Mouse (Mus musculus) NIH3T3 (cell line): ENCODE data around the gene Pcmtd2.
"Not testable (repeated sequence)": the region's sequence is repeated elsewhere in the genome, so short reads cannot be mapped to it uniquely, and the experiment has no call there.

Experiments used
- DNase-seq: peaks from one replicate; pipeline ENCODE4 v3.0.0-alpha.2; 2012; ENCODE audit warnings: low read depth

The Pcmtd2 gene

DNA sequence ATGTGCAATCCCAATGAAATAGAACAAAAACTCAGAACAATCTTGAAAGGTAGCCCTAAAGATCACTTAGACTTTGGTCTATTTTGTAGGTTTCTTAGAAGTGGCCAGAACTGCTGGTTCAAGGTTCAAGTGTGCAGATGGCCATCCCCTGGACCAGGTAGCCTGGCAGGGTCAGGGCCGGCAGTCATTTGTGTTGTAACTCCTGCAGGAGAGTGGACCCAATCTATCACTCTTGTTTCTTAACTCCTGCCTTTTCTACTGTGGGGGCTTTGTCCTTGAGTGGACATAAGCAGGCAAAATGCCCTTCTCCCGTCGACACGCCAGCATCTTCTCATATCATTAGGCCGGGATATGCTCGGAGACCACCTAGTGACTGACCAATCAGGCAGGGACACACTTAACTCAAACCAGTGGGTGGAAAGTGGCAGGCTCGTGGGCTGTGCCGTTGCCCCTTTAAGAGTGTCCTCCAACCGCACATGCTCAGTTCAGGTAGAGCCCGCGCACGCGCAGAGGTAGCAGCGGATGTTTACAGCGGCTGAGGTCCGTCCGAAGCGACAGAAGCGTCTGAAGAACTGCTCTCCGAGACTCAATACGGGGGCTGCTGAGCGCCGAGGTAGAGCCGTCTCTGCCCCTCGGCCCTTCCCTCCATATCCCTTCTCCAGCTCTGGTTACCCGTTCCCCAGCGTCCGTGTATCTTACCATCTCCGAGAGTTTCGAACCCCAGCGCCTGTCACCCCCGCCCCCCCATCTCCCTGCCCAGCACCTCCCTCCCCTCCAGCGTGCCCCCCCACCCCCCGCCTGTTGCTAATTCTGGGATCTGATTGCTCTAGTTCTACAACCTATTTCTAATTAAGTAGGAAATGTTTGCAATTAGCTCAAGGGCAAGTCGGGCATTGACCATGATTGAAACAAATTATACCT lies at the start of gene Pcmtd2:
Gene Pcmtd2 (plus strand): TSS at position 483 of the 921 bp plus-strand sequence.
- peak; percentile 94 for DNase-seq

- DNase-seq, result no peak
Observed at GRCm38 (mm10) chr2:181789396-181789795, 48.3 kb upstream of the Pcmtd2 start.

GRCm38 (mm10) chr2:181793186-181793585 lies 44.5 kb upstream of the Pcmtd2 start:
- not testable (repeated sequence) for DNase-seq

DNA sequence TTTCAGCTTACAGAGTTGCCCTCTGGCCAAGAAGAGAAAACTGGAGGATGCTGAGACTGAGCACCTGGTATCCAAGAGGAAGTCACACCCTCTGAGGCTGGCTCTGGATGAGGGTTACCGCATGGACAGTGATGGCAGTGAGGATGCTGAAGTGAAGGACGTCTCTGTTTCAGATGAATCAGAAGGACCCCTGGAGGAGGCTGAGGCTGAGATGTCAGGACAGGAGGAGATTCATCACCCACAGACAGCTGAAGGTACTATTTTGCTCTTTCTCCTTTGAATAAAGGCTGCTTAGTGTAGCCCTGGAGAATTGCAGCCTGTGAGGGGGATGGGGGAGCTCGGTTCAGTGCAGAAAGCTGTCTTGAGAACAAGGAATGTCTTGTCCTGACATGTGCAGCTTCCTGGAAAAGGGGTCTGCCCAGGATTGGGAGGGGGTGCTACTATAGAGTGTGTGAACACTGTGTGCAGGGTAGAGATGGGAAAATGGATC lies 42.0 kb upstream of the Pcmtd2 start:
- DNase-seq, result no peak

DNA sequence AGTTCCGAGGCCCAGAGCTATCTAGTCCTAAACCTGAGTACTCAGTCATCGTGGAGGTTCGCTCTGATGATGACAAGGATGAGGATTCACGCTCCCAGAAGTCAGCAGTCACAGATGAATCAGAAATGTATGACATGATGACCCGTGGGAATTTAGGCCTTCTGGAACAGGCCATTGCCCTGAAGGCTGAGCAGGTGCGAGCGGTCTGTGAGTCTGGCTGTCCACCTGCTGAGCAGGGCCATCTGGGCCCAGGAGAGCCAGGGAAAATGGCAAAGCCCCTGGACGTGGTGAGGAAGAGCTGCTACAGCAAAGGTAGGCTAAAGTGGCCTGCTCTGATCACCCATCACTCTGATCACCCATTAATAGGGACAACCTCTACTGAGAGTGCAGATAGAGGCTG lies 40.0 kb upstream of the Pcmtd2 start:
- no peak for DNase-seq

DNA sequence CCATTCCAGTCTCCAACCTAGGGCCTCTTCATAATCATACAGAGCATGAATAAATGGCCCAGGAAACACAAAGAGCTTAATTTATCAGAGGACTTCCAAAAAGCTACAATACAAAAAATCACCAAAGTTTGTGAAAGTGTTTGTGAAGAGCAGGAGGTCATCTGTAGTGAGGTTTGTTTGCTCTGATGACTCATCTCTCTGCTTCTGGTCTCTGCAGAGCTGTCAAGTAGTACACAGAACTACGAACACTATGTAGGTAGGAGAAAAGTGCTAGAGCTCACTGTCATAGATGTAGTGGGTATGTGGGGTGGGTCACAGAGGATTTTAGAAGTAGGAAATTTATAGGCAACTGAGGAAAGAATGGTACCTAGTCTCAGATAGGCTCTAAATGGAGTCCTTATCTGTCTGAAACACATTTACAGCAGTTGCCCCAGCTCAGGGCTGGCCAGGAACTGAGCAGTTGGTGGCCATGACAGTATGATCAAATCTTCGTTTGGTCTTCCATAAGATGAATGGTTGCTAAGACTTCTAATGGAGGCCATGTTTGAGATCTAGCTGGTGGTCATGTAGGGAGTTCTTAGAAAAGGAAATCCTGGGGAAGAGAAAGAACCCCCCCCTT lies 8.5 kb upstream of the Pcmtd2 start:
- DNase-seq, result no peak

GRCm38 (mm10) chr2:181832745-181833144 lies 4.9 kb upstream of the Pcmtd2 start:
- peak; percentile 55 for DNase-seq

- peak; percentile 28 for DNase-seq
Observed at GRCm38 (mm10) chr2:181838293-181838680, 633 bp downstream of the Pcmtd2 start.

DNA sequence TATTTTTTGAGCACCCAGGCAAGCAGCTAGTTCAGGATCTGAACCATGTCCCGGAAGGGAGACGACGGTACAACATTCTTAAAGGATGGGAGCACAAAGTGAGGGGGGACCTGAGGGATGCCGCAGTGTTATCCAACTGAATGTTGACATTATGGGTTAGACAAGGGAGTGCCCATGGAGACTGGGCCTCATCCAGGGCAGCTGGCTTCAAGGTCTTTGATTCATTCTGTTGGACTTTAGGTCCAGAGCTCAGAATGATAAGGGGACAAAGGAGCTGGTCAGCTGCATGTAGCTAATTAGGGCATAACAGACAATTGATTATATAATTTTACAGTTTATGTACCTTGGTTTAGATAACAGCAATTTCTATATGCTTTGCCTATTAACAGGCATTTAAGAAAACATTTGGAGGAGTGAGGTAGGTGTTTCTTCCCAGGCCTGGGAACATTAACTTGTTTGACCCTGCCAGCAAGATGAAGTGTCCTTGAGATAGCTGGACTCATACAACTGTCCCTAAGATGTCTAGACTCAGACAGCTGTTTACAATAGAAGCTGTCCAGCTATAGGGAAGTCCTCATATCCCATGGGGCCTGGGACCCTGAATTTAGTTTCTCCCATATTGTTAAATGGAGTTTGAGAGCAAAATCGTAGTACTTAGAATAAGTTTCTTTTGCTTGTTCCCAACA lies 8.2 kb downstream of the Pcmtd2 start:
- DNase-seq, result no peak

DNA sequence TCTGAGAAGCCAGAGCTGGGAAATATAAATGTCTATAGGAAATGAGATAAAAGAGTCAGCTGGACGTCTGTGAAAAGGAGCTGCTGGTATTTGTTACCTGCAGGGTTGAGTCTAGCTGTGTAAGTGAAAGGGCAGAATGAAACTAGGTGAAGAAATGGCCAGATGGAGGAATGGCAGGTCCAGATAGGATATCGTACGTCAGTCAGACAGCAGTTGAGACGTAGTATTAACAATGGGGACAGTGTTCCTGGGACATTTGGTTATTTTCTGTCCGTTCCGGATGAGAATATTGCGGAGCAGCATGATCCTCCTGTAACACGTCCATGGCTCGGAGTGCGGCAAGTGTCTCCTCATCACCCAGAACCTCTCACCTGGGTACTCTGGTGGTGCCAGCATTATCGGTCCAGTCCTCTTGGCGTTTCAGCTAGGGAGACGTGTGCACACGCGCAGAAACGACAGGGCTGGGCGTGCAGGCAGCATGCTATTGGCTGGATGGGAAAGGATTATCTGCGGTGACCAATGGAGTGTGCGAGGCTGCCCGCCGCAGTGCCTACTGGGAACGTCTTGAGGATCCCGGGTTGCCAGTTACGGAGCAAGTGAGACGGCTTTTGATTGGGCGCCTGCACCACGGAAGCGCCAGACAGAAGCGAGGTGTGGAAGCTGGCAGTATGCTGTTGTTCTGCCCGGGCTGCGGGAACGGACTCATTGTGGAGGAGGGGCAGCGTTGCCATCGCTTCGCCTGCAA lies 26.3 kb downstream of the Pcmtd2 start, which contains the start of gene Polr3k:
Gene Polr3k (plus strand): TSS at position 547 of the 745 bp plus-strand sequence.
- DNase-seq, result peak; percentile 95

DNA sequence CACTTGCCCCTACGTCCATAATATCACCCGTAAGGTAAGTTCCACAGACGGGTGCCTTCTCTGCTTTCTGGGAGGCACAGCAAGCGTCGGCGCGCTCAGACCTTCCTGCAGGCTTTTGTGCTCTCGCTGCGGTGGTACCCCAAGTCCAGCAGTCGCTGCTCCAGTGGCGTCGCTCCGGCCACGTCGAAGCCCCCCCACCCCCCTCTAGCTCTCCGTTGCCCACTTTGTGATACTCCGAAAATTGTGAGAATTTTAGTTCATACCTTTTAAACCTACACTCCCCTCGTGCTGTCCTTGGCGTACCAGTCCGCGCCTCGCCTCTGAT lies 26.8 kb downstream of the Pcmtd2 start:
- no peak for DNase-seq

DNA sequence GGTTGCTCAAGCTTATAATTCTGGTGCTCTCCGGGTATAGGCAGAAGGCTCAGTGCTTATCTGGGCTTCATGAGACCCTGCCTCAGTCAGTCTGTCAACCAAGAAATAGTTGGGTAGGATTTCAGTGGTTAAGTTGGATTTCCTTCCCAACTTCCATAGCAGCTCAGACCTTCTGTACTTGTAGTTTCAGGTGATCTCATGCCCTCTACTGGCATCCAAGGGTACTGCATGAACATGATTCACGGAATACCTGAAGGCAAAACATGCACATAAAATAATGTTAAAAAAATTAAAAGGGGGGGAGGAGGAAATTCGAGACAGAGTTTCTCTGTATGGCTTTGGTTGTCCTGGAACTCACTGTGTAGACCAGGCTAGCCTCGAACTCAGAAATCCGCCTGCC lies 29.3 kb downstream of the Pcmtd2 start:
- peak; percentile 88 for DNase-seq

GRCm38 (mm10) chr2:181871039-181871438 lies 33.4 kb downstream of the Pcmtd2 start:
- DNase-seq, result no peak

DNA sequence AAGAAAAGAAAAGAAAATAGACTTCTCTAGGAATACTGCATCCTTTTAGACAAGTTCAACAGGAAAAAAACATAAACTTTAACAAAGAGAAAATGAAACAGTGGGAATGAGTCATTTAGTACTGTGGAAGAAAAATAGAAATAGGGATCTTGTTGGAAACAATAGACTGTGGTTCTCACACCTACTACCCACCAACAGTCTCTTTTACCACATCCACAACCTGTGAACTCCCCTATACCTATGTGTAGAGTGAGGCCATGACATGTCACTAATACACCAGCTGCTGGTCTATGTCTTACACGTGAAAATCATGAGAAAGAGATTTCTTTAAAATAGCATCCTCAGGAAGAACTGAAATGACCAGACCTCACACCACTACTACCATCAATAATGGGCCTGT lies 41.2 kb downstream of the Pcmtd2 start:
- DNase-seq, result no peak

- no peak for DNase-seq
Observed at GRCm38 (mm10) chr2:181883022-181883749, 45.5 kb downstream of the Pcmtd2 start.
